Mouse (Mus musculus): ENCODE measurements at regions not wholly inside any gene's neighbourhood (a gene's known extent, or its start where the extent isn't known, plus 50 kb on each side); places are given as distances from the start of the nearest gene placed in this dataset.
"Not testable (repeated sequence)": the region's sequence is repeated elsewhere in the genome, so short reads cannot be mapped to it uniquely, and the experiment has no call there.

GRCm38 (mm10) chr3:8264366-8265033 is 1345.4 kb downstream of the Zfp704 start:
- no peak overlapping the region for H3K27ac ChIP-seq
- no peaks in the 10 kb centered on the region for H3K27me3 ChIP-seq
- WGBS, result 12% methylated on average over 4 of the region's 4 CpGs
- no peaks in the 10 kb centered on the region for H3K4me1 ChIP-seq
- no peak overlapping the region for H3K4me2 ChIP-seq
- no peak for ATAC-seq (ENCODE audit: insufficient number of reproducible peaks, low FRiP score, low TSS enrichment, low read depth)
- H3K9me3 ChIP-seq, result no peaks in the 10 kb centered on the region
- H3K9ac ChIP-seq, result no peak overlapping the region
- H3K36me3 ChIP-seq, result no peaks in the 10 kb centered on the region
- no peak overlapping the region for H3K4me3 ChIP-seq

DNA sequence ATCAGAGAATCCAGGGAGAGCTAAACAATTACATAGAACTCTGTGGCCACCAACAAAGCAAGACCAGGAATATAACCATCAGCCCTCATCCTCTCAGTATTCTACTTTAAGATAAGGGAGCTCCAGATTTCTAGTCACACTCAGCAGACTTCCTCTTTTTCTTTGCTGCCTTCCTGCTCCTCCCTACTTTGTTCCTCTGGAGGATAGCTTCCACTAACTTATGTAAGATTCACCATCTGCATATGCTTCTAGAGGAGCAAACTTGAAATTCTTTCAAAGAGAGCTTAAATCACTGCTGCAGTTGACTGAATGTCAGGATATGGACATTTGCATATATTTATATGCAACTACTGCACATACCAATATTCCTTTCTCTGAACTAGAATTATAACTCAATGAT is 1352.6 kb downstream of the Zfp704 start:
- H3K4me3 ChIP-seq, result no peak overlapping the region

DNA sequence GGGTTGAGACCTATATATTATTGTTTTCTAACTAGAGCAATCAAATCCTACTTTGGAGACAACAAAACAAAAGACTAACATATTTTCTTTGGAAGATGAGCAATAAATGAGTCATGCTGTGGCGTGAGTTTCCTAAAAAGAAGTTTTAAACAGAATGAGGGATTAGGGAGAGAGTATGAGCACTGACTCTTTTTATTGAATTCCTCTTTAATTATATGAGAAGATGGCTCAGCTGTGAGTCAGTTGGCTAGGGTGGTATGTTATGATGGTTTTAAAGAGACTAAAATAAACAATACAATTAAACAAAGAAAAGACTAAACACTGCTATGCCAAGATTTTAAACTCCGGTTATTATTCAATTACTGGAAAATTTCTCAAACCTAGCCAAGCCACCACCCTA is 1357.6 kb downstream of the Zfp704 start:
- no peaks in the 10 kb centered on the region for H3K4me1 ChIP-seq
- WGBS, result 78% methylated on average over 2 of the region's 2 CpGs
- no peak overlapping the region for H3K9ac ChIP-seq
- H3K9me3 ChIP-seq, result no peaks in the 10 kb centered on the region
- ATAC-seq (ENCODE audit: insufficient number of reproducible peaks, low FRiP score, low TSS enrichment, low read depth), result no peak
- no peaks in the 10 kb centered on the region for H3K27me3 ChIP-seq
- H3K4me3 ChIP-seq, result no peak overlapping the region
- H3K4me2 ChIP-seq, result no peak overlapping the region
- no peak overlapping the region for H3K27ac ChIP-seq
- no peaks in the 10 kb centered on the region for H3K36me3 ChIP-seq

More for the DNA sequence above, 1352.6 kb downstream of the Zfp704 start:
- H3K4me1 ChIP-seq, result no peaks in the 10 kb centered on the region
- H3K36me3 ChIP-seq, result no peaks in the 10 kb centered on the region
- no peaks in the 10 kb centered on the region for H3K27me3 ChIP-seq
- H3K4me2 ChIP-seq, result no peak overlapping the region
- H3K9ac ChIP-seq, result no peak overlapping the region
- no peak overlapping the region for H3K27ac ChIP-seq
- H3K9me3 ChIP-seq, result no peaks in the 10 kb centered on the region
- ATAC-seq (ENCODE audit: insufficient number of reproducible peaks, low FRiP score, low TSS enrichment, low read depth), result no peak

- H3K27me3 ChIP-seq, result no peaks in the 10 kb centered on the region
- WGBS, result 27% methylated on average over 1 of the region's 1 CpGs
- no peak overlapping the region for H3K4me2 ChIP-seq
Measured at GRCm38 (mm10) chr3:8248911-8249310, 1361.0 kb downstream of the Zfp704 start.

GRCm38 (mm10) chr3:8245822-8246221 is 1364.1 kb downstream of the Zfp704 start:
- H3K4me1 ChIP-seq; H3K4me3 ChIP-seq; ATAC-seq (ENCODE audit: insufficient number of reproducible peaks, low FRiP score, low TSS enrichment, low read depth); H3K9me3 ChIP-seq; H3K27ac ChIP-seq; H3K4me2 ChIP-seq; H3K9ac ChIP-seq; H3K36me3 ChIP-seq; H3K27me3 ChIP-seq: not testable (repeated sequence)
- 35% methylated on average over 1 of the region's 1 CpGs for WGBS

More at GRCm38 (mm10) chr3:8248911-8249310, 1361.0 kb downstream of the Zfp704 start:
- no peaks in the 10 kb centered on the region for H3K36me3 ChIP-seq
- no peak for ATAC-seq (ENCODE audit: insufficient number of reproducible peaks, low FRiP score, low TSS enrichment, low read depth)
- no peak overlapping the region for H3K27ac ChIP-seq
- no peak overlapping the region for H3K4me3 ChIP-seq
- H3K9ac ChIP-seq, result no peak overlapping the region
- H3K4me1 ChIP-seq, result no peaks in the 10 kb centered on the region
- H3K9me3 ChIP-seq, result peaks cover 3% of the 10 kb centered on the region

GRCm38 (mm10) chr3:8245195-8245789 is 1364.6 kb downstream of the Zfp704 start:
- not testable (repeated sequence) for H3K27me3 ChIP-seq; H3K4me3 ChIP-seq; H3K9me3 ChIP-seq; H3K9ac ChIP-seq; ATAC-seq (ENCODE audit: insufficient number of reproducible peaks, low FRiP score, low TSS enrichment, low read depth); H3K27ac ChIP-seq; H3K36me3 ChIP-seq; H3K4me2 ChIP-seq; H3K4me1 ChIP-seq
- WGBS, result 73% methylated on average over 2 of the region's 2 CpGs

DNA sequence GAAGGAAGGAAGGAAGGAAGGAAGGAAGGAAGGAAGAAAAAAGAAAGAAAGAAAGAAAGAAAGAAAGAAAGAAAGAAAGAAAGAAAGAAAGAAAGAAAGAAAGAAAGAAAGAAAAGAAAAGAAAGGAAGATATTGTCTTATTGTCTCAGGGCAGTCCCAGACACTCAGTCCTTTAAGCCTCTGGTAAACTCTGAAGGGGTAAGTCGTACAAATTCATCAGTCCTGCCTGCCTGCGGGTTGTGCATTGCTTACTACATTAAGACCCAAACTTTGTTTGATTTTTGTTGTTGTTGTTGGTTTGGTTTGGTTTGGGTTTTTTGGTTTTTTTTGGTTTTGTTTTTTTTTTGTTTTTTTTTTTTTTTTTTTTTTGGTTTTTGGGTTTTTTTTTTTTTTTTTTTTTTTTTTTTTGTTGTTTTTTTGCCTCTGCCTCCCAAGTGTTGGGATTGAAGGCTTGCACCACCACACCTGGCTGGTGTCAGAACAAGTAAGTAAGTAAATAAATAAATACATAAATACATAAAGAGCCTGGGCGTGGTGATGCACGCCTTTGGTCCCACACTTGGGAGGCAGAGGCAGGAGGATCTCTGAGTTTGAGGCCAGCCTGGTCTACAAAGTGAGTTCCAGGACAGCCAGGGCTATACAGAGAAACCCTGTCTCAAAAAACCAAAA is 1365.2 kb downstream of the Zfp704 start:
- not testable (repeated sequence) for H3K4me3 ChIP-seq; H3K4me1 ChIP-seq; H3K27me3 ChIP-seq; H3K27ac ChIP-seq; ATAC-seq (ENCODE audit: insufficient number of reproducible peaks, low FRiP score, low TSS enrichment, low read depth); H3K4me2 ChIP-seq; H3K9me3 ChIP-seq; H3K9ac ChIP-seq; H3K36me3 ChIP-seq
- 96% methylated on average over 4 of the region's 4 CpGs for WGBS

GRCm38 (mm10) chr3:8206623-8207404 is 1403.1 kb downstream of the Zfp704 start:
- Histone ChIP-seq H3K36me3 (no peaks in the 10 kb centered on the region), H3K27me3 (no peaks in the 10 kb centered on the region), H3K4me2 (no peak overlapping the region), H3K4me3 (no peak overlapping the region), H3K27ac (no peak overlapping the region), H3K9me3 (no peaks in the 10 kb centered on the region), H3K4me1 (no peaks in the 10 kb centered on the region), H3K9ac (no peak overlapping the region)
- 78% methylated on average over 6 of the region's 6 CpGs for WGBS
- no peak for ATAC-seq (ENCODE audit: insufficient number of reproducible peaks, low FRiP score, low TSS enrichment, low read depth)

DNA sequence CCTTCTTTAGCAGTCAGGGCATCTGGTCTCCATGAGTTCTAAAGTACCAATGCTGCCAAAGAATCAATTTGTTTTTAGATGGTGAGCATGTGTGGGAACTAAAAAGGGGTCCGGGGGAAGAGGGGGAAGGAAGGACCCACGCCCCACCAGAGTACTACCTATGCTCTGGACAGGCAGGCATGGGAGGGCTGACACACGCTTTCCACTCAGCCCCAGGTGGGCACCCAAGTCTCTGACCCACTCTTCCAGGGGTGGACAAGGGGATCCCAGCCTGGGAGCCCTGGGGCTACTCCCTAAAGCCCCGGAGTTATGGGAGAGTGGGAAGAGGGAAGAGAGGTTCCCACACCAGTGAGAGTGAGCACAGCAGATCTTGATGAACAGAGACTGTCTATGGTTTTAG is 1446.9 kb downstream of the Zfp704 start:
- H3K4me2 ChIP-seq, result no peak overlapping the region
- no peaks in the 10 kb centered on the region for H3K4me1 ChIP-seq
- no peak for ATAC-seq (ENCODE audit: insufficient number of reproducible peaks, low FRiP score, low TSS enrichment, low read depth)
- H3K27ac ChIP-seq, result no peak overlapping the region
- no peak overlapping the region for H3K4me3 ChIP-seq
- no peaks in the 10 kb centered on the region for H3K36me3 ChIP-seq
- H3K9ac ChIP-seq, result no peak overlapping the region
- no peaks in the 10 kb centered on the region for H3K27me3 ChIP-seq
- 64% methylated on average over 4 of the region's 4 CpGs for WGBS
- no peaks in the 10 kb centered on the region for H3K9me3 ChIP-seq

DNA sequence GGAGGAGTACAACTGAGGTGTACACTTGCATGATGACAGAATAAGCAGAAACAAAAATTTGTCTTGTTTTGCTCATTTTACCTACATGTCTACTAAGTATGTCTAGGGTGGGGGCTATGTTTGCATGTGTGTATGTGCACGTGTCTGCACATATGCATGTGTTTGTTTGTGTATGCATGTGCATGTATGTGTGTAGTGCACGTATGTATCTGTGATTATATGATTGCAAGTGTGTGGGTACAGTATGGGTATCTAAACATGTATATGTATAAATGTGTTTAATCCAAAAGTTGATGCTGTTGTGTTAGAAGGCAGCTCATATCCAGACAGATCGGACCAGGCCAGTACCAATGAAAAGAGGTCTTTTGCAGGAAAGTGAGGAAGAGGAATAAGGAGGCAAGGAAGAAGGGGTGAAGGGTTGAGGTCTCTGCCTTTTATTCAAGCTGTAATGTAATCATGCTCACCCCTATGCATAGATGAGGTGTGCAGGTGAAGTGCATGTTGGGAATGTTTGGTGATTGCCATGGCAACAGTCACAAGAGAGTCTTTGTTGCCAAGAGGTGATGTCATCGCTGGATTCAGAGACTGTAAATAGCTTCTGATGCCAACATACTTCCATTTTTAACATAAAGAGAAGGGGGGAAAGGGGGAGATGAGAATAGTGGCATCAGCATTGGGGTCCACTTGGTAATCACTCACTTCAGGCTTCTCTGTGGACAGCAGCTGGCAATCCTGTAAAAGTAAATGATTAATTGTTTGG is 1447.7 kb downstream of the Zfp704 start:
- Histone ChIP-seq H3K4me2 (no peak overlapping the region), H3K4me1 (no peaks in the 10 kb centered on the region), H3K9ac (no peak overlapping the region), H3K27me3 (no peaks in the 10 kb centered on the region), H3K4me3 (no peak overlapping the region), H3K36me3 (no peaks in the 10 kb centered on the region), H3K27ac (no peak overlapping the region), H3K9me3 (no peaks in the 10 kb centered on the region)
- no peak for ATAC-seq (ENCODE audit: insufficient number of reproducible peaks, low FRiP score, low TSS enrichment, low read depth)
- 84% methylated on average over 4 of the region's 4 CpGs for WGBS

DNA sequence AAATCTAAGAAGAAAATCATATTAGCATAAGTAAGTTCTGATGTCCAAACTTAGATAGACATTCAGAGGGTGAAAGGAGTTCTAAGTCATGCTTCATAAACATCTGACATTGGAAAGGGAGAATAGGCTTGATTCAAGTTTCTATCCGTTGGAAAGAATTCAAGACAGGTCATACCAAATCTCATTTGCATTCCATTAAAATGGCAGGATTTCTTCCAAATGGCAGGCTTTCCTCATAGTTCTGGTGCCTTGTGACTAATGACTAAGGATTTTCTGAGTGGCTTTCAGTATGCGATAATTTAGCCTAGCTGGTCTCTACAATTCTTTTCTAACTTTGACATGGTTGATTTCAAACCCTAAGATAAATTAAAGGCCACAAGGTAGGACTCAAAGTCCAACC is 1466.9 kb downstream of the Zfp704 start:
- H3K4me1 ChIP-seq, result no peaks in the 10 kb centered on the region
- ATAC-seq (ENCODE audit: insufficient number of reproducible peaks, low FRiP score, low TSS enrichment, low read depth), result no peak
- no peak overlapping the region for H3K4me2 ChIP-seq
- H3K27me3 ChIP-seq, result no peaks in the 10 kb centered on the region
- no peak overlapping the region for H3K4me3 ChIP-seq
- no peaks in the 10 kb centered on the region for H3K36me3 ChIP-seq
- H3K9ac ChIP-seq, result no peak overlapping the region
- no peak overlapping the region for H3K27ac ChIP-seq
- no peaks in the 10 kb centered on the region for H3K9me3 ChIP-seq
- WGBS, result 72% methylated on average over 2 of the region's 2 CpGs
